Mouse (Mus musculus) right cerebral cortex, postnatal 36 days (tissue): ENCODE results near the gene BC005561.
"Not testable (repeated sequence)": the region's sequence is repeated elsewhere in the genome, so short reads cannot be mapped to it uniquely, and the experiment has no call there.

Source experiments
- DNase-seq, 2 experiments: peaks; one replicate each; pipeline ENCODE4 v3.0.0; 2022; ENCODE audit warnings: low spot score in 2 of 2, mixed read lengths in 1 of 2

Gene BC005561

DNA sequence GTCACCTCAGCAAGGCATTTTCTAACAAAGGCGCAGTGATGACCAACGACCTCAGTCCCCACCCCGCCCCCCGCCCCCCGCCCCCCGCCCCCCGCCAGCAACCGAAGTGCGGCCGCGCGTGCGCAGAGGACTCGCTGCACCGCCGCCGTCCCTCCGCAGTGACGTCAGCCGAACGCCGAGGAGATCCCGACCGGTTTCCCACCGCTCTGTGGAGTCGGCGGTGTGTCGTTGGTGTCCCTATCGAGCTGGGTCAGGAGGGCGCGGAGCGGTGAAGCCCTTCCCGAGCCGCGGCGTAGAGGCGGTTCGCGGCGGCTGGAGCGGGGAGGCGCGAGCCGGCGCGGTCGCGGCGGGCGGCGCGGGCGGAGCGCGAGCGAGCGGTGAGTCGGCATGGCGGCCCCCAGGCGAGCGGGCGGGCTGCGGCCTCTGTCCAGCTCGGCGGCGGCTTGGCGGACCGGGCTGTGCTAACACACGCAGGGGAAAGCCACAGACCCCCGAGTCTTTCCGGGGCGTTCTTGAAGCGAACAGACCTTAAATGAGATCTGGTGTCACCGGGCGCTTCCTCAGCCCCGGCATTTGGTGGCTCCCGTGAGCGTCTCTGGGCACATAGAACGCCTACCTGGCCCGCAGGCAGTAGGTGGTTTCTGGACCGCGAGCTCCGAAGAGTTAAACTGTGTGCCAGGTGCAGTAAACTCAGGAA lies at the start of gene BC005561:
BC005561 (plus strand) TSS at position 158 of the 697 bp plus-strand sequence.
- peak; percentile 72 to 81 for DNase-seq

- DNase-seq: peak; percentile 43 to 47
These were observed 49.1 kb upstream of the BC005561 start, which contains the start of gene Pkd2 for GRCm38 (mm10) chr5:104458832-104459705. Gene Pkd2 (plus strand): TSS chr5:104459450.

GRCm38 (mm10) chr5:104459706-104460455 lies 48.3 kb upstream of the BC005561 start:
- peak; percentile 50 to 62 for DNase-seq

GRCm38 (mm10) chr5:104460456-104460838 lies 47.7 kb upstream of the BC005561 start:
- DNase-seq: no peak

GRCm38 (mm10) chr5:104460856-104461255 lies 47.3 kb upstream of the BC005561 start:
- DNase-seq: no peak

DNA sequence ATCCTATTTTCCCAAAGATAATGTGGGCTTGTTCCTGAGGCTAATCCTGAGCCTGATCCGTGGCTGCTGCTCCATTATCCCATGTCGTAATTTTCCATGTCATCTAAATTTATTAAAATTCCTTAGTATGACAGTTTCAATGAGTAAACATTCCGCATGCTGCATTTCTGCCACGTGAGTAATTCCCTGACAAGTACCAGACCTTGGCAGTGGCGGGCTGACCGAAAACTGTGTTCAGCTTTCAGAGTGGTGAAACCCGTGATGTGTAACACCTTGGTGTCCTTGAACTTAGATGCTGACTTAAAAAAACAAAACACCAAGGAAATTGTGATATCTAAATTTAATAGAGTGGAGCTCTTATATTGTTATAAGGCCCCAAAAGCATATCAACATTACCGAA lies 42.9 kb upstream of the BC005561 start:
- no peak for DNase-seq

GRCm38 (mm10) chr5:104465731-104466130 lies 42.4 kb upstream of the BC005561 start:
- DNase-seq: no peak

DNA sequence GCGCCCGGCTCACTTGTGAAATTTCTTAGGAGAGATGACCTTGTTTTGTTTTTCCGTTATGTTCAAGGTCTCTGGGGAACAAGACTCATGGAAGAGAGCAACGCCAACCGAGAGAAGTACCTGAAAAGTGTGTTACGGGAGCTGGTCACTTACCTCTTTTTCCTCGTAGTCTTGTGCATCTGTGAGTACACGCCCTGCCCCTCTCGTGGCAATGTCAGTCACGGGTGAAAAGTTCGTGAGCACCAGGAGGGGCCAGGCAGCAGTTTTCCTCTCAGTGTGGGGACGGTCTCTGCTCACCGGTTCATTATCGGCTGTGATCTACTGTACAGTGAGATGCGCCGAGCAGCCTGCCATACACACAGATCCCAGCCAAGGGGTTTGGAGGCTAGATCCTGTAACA lies 41.3 kb upstream of the BC005561 start:
- DNase-seq: no peak

GRCm38 (mm10) chr5:104468586-104468985 lies 39.6 kb upstream of the BC005561 start:
- DNase-seq: no peak

GRCm38 (mm10) chr5:104470981-104471391 lies 37.2 kb upstream of the BC005561 start:
- DNase-seq: no peak

- no peak for DNase-seq
These were observed 35.8 kb upstream of the BC005561 start for GRCm38 (mm10) chr5:104472371-104472770.

DNA sequence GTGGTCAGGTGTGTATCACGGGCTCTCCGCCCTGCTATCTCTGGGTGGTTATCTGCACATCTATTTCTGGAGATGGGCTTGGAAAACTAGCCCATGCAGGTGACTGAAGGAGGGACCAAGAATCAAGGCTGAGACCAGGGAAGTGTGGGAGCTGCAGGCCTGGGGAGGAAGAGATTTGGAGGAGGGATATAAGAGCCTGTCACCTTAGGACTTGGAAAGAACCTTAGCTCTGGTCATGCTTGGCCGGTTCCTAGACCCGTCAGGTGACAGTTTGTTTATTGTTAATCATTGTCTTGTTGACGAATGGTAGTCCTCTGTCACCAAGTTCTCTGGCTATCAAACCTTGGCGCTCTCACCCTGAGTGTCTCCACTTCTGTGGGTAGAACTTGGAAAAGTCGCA lies 27.8 kb upstream of the BC005561 start:
- no peak for DNase-seq

DNA sequence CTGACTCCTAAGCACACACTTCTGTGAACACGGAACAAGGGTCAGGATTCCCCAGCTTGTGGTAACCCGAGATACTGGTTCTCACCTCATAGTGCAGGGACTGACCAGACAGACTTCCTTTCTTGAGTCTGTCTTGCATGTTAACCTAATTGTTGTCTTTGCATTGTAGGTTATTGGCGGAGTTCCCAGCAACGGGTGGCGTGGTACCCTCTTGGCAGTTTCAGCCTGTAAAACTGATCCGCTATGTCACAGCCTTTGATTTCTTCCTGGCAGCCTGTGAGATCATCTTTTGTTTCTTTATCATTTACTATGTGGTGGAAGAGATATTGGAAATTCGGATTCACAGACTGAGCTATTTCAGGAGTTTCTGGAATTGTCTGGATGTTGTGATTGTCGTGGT lies 25.3 kb upstream of the BC005561 start:
- DNase-seq: no peak

DNA sequence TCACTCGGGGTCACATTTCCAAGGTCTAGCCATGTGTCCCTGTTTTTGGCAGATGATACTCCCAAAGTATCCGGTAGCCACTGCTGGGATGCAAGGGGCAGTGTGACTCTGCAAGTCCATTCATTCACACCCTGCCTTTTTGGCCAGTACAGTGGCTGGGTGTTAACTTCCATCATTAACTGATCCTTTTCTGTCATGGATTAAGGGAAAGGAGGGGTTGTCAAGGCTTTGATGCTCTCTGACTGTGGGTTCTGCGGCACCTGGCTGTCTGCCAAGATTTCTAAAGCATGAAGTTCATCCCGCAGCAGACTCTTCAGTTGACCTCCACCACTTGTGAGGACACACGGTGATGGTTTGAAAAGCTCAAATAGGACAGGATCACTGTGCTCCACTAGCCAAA lies 16.6 kb upstream of the BC005561 start:
- DNase-seq: no peak

- DNase-seq: no peak
These were observed 3.3 kb upstream of the BC005561 start for GRCm38 (mm10) chr5:104504883-104505282.

DNA sequence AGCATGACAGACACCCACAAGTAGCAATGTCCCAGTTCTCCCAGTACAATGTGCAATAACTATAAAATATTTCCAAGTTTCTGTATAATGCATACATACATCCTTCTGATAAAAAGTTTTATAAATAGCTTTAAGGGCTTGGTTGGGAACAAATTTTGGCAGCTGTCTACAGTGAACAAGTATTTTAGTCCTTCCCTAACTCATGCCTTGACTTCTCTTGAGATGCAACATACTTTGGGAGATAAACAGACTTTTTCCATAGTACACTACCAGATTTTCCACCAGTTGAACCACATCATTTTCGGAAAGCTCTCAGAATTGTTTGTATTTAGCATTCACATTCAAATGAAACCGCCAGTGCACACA lies 340 bp upstream of the BC005561 start:
- DNase-seq: no peak

- no peak for DNase-seq
These were observed 3.1 kb downstream of the BC005561 start for GRCm38 (mm10) chr5:104511211-104511610.

DNA sequence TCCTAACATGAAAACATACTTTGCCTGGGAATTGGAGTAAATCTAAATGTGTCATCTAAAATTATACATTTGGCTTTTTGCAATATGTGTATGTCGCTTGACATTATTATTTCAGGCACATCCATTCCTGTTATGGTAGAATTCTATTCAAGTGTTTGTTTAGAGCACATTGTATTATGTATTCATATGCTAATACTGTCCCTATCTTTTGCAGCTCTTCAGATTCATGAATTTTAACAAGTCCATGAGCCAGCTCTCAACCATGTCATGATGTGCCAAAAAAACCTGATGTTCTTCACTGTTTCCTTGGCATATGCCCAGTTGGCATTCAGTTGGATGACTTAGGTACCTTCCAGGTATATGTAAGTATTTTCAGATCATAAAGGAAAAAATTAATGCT lies 30.5 kb downstream of the BC005561 start:
- DNase-seq: no peak

- DNase-seq: no peak
These were observed 31.2 kb downstream of the BC005561 start for GRCm38 (mm10) chr5:104539331-104539730.

- not testable (repeated sequence) for DNase-seq
These were observed 59.9 kb downstream of the BC005561 start for GRCm38 (mm10) chr5:104568079-104568478.

GRCm38 (mm10) chr5:104570766-104571165 lies 62.6 kb downstream of the BC005561 start:
- DNase-seq: peak in 1 of 2 experiments; percentile 7

DNA sequence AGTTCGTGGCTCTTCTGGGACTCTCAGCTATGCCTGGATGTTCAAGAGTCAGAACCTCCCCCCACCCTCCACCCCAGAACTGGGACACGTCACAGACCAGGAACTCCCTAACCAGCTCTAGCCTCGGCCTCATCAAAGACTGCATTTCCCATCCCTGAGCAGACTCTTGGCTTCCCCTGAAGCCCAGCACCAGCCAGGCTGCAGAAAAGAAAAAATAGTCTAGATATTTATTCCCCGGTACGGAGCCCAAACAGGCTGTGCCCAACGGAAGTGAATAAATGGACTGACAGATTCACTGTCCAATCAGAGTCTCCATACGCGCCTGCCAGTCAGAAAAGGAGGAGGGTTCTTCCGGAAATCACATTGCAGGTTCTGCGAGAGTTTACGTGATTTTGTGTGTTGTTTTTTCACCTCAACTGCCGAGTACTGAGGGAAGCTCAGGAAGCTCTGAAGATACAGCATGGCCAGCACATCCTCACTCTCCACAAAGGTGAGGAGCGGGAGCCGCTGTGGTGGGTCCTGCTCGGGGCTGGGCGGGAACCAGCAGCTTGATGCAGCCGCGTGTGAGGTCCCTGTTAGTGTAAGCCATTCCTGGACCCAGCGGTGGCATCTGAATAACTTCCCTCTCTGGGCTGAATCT lies 63.2 kb downstream of the BC005561 start:
- peak; percentile 80 to 91 for DNase-seq
